Mouse (Mus musculus): ENCODE measurements around the gene Bcl11a. TPM values are rescaled to one million over a fixed set of nuclear protein-coding genes. Genes with fewer than 3 reads are reported as not detected.
A peak's percentile ranks its signal among the peaks of the same experiment; 100 is the strongest.

The Bcl11a gene
- polyA plus RNA-seq, 1 experiment from 2014 or later, result 2.4 TPM

DNA sequence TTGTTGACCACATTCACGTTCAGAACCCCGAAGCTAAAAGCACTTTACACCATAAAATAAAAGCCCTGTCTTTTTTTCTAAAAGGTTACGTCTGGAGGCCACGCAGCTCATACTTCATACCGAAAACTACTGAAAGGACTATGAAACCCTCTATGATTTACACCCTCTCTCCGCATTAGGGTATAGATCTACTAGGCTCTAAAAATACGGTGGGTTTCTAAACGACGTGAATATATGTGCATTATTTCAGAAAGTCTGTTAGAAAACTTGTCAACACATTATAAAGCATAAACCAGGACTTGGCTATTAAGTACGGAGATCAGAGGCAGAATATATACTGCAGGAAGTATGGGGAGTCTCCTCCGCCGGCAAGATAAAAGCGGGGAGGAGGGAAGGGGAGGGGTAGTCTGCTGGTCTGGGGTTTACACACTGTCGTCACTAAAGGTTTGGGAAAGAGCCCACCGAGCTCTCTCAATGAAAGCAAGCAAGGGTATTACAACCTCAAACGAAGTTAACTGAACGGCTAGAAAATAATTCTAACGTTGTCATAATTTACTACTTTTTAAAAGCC lies 3.8 kb upstream of the Bcl11a start:
- Histone ChIP-seq H3K36me3 (ENCODE audit: insufficient read depth, low read length) (no peaks in the 10 kb centered on the region), H3K9ac (replicated peaks; ENCODE audit: low read depth) (no peak overlapping the region), H3K4me3 (ENCODE audit: low read depth, low read length) (0 out of 2 replicates have a peak overlapping the region, but pooled peaks have one; percentile 5), H3K27me3 (replicated peaks; ENCODE audit: insufficient read depth, low read length) (peaks cover 23% of the 10 kb centered on the region), H3K9me3 (ENCODE audit: low read length) (no peaks in the 10 kb centered on the region), H3K4me2 (replicated peaks; ENCODE audit: low read depth, low read length) (no peak overlapping the region), H3K27ac (ENCODE audit: low read length) (no peak overlapping the region), H3K4me1 (ENCODE audit: insufficient read depth, low read depth, low read length) (peaks cover 3% of the 10 kb centered on the region; the same call in 1 of the 2 replicates)
- DNase-seq (ENCODE audit: low spot score) (no peak), ATAC-seq (no peak)
- TF ChIP-seq EP300 (IDR thresholded peaks at IDR 0.05) (no peak), CTCF (IDR thresholded peaks at IDR 0.05) (no peak)
- WGBS, result 2% methylated on average over 18 of the region's 18 CpGs

DNA sequence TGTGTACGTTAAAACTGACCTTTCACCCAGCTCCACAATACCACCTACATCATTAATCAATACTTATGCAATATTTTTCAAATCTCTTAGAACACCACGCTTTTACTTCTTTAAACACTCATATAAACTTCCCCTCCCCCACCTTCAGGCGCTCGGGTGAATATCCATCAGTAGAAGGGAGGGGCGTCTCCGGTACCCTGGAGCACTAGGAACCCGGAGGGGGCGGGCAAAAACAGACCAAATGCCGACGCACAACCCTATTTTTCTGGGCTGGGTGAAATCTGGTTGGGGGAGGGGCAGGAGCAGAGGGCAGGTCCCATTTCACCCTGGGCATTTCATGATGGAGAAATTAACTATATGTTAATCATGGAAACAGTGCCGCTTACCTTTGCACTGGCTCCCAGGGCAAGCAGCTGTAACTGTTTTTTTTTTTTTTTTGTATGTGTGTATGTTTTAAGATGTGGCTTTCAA lies 3.2 kb upstream of the Bcl11a start, which contains the start of gene A830031A19Rik:
A830031A19Rik (minus strand) TSS at position 421 of the 471 bp plus-strand sequence.
- WGBS, result 0% methylated on average over 11 of the region's 11 CpGs
- H3K36me3 ChIP-seq (ENCODE audit: insufficient read depth, low read length), result no peaks in the 10 kb centered on the region
- H3K4me1 ChIP-seq (ENCODE audit: insufficient read depth, low read depth, low read length), result peaks cover 3% of the 10 kb centered on the region; the same call in 1 of the 2 replicates
- TF ChIP-seq CTCF (IDR thresholded peaks at IDR 0.05), result no peak
- no peak for TF ChIP-seq EP300 (IDR thresholded peaks at IDR 0.05)
- no peak for DNase-seq (ENCODE audit: low spot score)
- H3K4me2 ChIP-seq (replicated peaks; ENCODE audit: low read depth, low read length), result peak within 1 kb of the TSS; percentile 100
- H3K27ac ChIP-seq (ENCODE audit: low read length), result no peak within 1 kb of the TSS
- H3K9ac ChIP-seq (replicated peaks; ENCODE audit: low read depth), result no peak within 1 kb of the TSS
- peaks cover 23% of the 10 kb centered on the region for H3K27me3 ChIP-seq (replicated peaks; ENCODE audit: insufficient read depth, low read length)
- ATAC-seq, result no peak
- no peaks in the 10 kb centered on the region for H3K9me3 ChIP-seq (ENCODE audit: low read length)
- H3K4me3 ChIP-seq (ENCODE audit: low read depth, low read length), result peak within 1 kb of the TSS; percentile 66

DNA sequence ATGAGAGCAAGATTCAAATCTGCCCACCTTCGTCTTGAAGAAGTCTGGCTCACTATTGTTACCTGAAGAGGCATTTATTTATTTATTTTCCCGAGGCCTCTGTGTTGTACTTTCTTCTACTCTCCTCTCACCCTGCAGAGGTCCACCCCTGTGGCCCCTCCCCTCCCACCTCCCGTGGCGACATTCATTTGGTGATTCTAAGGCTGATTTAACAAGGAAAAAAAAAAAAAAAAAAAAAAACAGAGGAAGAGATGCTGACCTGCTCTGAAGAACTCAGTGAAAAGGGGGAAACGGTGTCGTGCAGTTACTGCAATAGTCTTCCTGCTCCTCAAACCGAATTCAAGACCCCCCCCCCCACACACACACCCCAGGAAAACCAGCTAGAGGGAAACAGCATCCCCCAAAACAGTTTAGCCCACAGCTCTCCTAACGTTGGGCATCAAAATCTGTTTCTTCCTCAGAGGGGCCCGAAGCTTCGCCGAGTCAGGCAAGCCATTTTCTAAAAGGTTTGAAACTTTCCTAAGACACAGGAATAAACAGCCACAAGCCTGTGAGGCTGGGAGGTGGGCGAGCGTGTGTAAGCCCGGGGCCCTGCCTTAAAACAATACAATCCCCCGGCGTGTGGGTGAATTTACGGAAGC lies 2.2 kb upstream of the Bcl11a start:
- WGBS, result 1% methylated on average over 17 of the region's 17 CpGs
- DNase-seq (ENCODE audit: low spot score) (no peak), ATAC-seq (no peak)
- no peak overlapping the region for H3K27ac ChIP-seq (ENCODE audit: low read length)
- H3K9me3 ChIP-seq (ENCODE audit: low read length), result no peaks in the 10 kb centered on the region
- H3K4me3 ChIP-seq (ENCODE audit: low read depth, low read length), result peak overlapping the region; percentile 66
- H3K27me3 ChIP-seq (replicated peaks; ENCODE audit: insufficient read depth, low read length), result peaks cover 23% of the 10 kb centered on the region
- TF ChIP-seq EP300 (IDR thresholded peaks at IDR 0.05), result no peak
- TF ChIP-seq CTCF (IDR thresholded peaks at IDR 0.05), result no peak
- H3K9ac ChIP-seq (replicated peaks; ENCODE audit: low read depth), result no peak overlapping the region
- H3K4me2 ChIP-seq (replicated peaks; ENCODE audit: low read depth, low read length), result peak overlapping the region; percentile 100
- H3K4me1 ChIP-seq (ENCODE audit: insufficient read depth, low read depth, low read length), result peaks cover 3% of the 10 kb centered on the region; the same call in 1 of the 2 replicates
- H3K36me3 ChIP-seq (ENCODE audit: insufficient read depth, low read length), result no peaks in the 10 kb centered on the region

DNA sequence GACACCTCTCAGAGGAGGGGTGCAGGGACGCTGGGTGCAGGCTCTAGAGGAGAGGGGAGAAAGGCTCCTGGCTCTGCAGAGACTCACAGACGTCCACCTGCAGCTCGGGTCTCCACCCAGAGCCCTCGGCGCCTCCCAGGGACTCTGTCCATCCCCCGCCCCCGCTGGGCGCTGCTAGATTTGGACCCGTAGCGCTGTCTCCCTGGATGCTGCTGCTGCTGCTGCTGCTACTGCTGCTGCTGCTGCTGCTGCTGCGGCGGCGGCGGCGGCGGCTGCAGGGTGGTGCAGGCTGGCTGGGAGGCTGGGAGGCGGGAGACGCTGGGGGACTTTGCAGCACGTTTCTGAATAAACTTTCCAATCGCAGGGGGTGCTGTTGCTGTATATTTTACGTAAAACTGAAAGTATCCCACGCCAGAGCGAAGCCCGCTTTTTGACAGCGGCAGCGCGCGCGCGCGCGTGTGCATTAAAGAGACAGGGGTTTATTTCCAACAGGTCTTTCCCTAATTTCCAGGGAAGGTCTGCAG lies 1.7 kb upstream of the Bcl11a start:
- no peak overlapping the region for H3K9ac ChIP-seq (replicated peaks; ENCODE audit: low read depth)
- H3K27ac ChIP-seq (ENCODE audit: low read length), result no peak overlapping the region
- H3K4me3 ChIP-seq (ENCODE audit: low read depth, low read length), result peak overlapping the region; percentile 66
- peak; percentile 30 for ATAC-seq
- peaks cover 3% of the 10 kb centered on the region; the same call in 1 of the 2 replicates for H3K4me1 ChIP-seq (ENCODE audit: insufficient read depth, low read depth, low read length)
- TF ChIP-seq CTCF (IDR thresholded peaks at IDR 0.05) (peak; percentile 52), EP300 (IDR thresholded peaks at IDR 0.05) (no peak)
- DNase-seq (ENCODE audit: low spot score), result peak; percentile 89
- no peaks in the 10 kb centered on the region for H3K9me3 ChIP-seq (ENCODE audit: low read length)
- peaks cover 21% of the 10 kb centered on the region for H3K27me3 ChIP-seq (replicated peaks; ENCODE audit: insufficient read depth, low read length)
- peak overlapping the region; percentile 100 for H3K4me2 ChIP-seq (replicated peaks; ENCODE audit: low read depth, low read length)
- WGBS, result under 1% methylated on average over 30 of the region's 32 CpGs
- no peaks in the 10 kb centered on the region for H3K36me3 ChIP-seq (ENCODE audit: insufficient read depth, low read length)

DNA sequence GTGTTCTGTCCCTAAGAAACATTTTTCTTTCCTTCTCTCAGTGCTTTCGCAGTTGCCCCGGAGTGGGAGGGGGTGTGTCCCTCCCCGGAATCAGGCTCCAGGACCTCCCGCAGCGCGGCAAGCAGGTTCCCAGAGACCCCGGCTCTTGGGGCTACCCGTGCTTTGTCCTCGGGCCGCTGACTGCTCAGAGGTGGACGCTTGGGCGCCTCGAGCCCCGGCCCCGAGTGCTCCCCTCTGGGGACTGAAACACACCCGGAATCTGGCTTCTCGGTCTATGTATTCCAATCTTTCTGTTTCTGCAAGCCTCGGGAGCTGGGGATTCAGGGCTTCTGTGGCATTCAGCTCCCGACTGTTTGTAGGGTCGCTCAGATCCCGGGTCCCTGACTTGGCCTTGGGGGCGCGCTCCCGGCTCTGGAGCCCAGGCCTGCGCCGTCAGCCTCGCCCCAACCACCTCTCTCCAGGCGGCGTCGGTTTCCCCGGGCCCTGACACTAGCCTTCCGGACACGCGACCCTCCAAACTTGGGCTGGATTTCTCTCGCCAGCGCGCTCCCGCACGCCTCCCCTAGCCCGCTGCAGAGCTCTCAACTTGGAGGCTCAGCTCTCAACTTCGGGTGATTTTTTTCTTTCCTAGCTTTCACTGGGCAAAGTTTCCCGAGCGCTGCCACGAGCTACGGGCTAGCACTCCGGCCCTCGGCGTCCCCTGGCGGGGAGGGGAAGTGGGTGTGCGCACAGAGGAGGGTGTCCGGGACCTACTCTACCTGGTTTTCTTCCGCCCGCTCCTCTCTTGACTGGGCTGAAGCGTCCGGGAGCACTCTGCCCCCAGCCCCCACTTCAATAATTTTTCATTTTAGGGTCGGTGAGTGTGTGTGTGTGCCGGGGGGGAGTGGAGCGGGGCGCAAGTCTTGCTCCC lies 780 bp upstream of the Bcl11a start:
- peak overlapping the region; percentile 100 for H3K4me2 ChIP-seq (replicated peaks; ENCODE audit: low read depth, low read length)
- peak overlapping the region; percentile 26; the same call in 1 of the 2 replicates for H3K27ac ChIP-seq (ENCODE audit: low read length)
- H3K4me3 ChIP-seq (ENCODE audit: low read depth, low read length), result peak overlapping the region; percentile 66
- peak; percentile 55 for TF ChIP-seq CTCF (IDR thresholded peaks at IDR 0.05)
- TF ChIP-seq EP300 (IDR thresholded peaks at IDR 0.05), result no peak
- no peaks in the 10 kb centered on the region for H3K36me3 ChIP-seq (ENCODE audit: insufficient read depth, low read length)
- H3K9me3 ChIP-seq (ENCODE audit: low read length), result no peaks in the 10 kb centered on the region
- H3K9ac ChIP-seq (replicated peaks; ENCODE audit: low read depth), result peak overlapping the region; percentile 36; the same call in 1 of the 2 replicates
- ATAC-seq (peak; percentile 63), DNase-seq (ENCODE audit: low spot score) (peak; percentile 71)
- H3K4me1 ChIP-seq (ENCODE audit: insufficient read depth, low read depth, low read length), result peaks cover 3% of the 10 kb centered on the region; the same call in 1 of the 2 replicates
- under 1% methylated on average over 58 of the region's 59 CpGs for WGBS
- peaks cover 20% of the 10 kb centered on the region for H3K27me3 ChIP-seq (replicated peaks; ENCODE audit: insufficient read depth, low read length)
